Mouse (Mus musculus) thymus, postnatal 4 days (tissue): ENCODE measurements at regions not wholly inside any gene's neighbourhood (a gene's known extent, or its start where the extent isn't known, plus 50 kb on each side); places are given as distances from the start of the nearest gene placed in this dataset.
A peak's percentile ranks its signal among the peaks of the same experiment; 100 is the strongest.

Experiments used
- DNase-seq: peaks from one replicate; pipeline ENCODE4 v3.0.0; 2021

DNA sequence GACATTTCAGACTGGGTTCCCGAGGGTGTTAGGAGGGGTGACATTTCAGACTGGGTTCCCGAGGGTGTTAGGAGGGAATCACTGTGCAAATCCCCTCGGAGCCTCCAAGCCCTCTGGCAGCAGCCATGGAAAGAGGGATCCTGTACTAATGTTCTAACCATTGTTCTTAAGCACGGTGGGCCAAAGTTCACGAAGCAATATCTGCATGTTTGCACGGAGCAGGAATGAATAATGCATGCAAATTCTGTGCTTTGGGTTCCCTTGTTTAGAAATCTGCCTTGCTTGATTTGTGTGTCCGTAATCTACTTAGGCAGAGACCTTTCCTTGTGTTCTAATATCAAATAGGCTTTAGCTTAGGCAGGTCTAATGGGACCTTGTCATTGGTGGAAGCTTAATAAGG, 55.9 kb upstream of the Zfp280d start:
- no peak for DNase-seq

DNA sequence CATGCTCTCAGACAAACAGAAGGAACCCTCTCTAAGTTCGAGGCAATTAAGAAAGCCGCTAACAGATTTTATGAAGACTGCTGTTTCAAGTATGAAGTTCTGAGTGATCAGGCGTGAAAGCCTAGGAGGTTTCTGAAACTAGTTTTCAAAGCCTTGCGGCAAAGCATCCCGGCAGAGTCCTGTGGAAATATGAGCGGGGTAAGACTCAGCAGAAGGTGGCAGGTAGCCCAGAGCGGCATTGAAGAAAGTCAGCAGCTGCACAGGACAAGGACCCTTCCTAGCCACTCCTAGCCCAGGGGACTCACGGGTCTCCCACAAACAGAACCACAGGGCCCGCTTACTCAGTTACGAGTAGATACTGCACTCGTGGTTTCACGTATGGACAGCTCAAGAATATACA, 54.8 kb upstream of the Zfp280d start:
- no peak for DNase-seq

DNA sequence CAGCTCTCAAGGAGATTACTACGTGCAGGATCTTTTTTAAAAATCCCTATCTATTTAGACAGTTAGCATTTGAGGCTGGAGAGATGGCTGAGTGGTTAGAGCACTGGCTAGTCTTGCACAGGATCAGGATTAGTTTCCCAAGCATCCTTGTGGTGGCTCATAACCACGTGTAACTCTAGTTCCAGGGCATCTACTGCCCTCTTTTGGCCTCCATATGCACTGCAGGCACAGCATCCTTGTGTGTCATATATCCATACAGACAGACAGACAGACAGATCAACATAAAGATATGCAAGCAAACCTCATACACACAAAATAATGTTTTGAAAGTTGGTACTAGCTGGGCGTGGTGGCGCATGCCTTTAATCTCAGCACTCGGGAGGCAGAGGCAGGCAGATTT, 53.3 kb upstream of the Zfp280d start:
- peak; percentile 34 for DNase-seq
